Mouse (Mus musculus): ENCODE data around the gene Cnn2. TPM values are rescaled to one million over a fixed set of nuclear protein-coding genes. Genes with fewer than 3 reads are reported as not detected.
A peak's percentile ranks its signal among the peaks of the same experiment; 100 is the strongest.

Cnn2 gene
- total RNA-seq, 2 experiments from 2014 or later, result 6.0 to 8.2 TPM

- DNase-seq (ENCODE audit: low spot score in 2 of 2), result no peak
- intact Hi-C loops (cut with DNase I), result no loop called here
Observed at GRCm38 (mm10) chr10:80014484-80015290, 26.3 kb downstream of the Cnn2 start.

DNA sequence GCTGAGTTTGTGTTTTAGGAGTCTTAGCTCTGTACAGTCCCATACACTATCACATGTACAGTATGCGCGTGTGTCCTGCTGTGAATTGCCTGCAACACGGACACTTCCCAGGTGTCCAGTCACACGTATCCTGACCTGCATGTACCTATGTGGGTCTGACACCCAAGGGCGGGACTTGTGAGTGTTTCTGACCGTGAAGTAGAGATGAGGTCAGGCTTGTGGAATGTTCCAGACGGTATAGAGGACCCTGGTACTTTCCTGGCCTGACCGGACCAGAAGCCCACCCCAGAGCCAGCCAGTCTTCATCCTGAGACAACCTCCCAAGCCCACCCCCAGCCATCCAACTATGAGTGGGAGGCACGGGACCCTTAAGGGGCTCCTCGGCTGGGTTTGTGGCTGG lies 27.2 kb downstream of the Cnn2 start:
- intact Hi-C loops (cut with DNase I), result no loop called here
- no peak for DNase-seq (ENCODE audit: low spot score in 2 of 2)

DNA sequence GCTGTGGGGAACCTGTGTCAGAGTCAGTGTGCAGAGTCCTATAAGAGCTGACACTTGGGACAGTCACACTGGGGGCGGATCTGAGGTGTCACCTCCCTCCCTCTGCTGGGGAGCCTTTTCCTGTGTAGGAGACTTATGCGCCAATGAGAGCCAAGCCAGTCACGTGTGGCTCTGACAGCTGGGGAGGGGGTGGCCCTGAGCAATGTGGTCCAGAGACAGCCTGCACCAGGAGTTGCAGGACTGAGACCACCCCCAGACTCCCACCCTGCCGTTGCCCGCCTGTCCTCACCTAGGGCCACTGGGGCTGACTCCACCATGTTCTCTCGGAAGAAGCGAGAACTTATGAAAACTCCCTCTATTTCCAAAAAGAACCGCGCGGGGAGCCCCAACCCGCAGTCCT lies 28.1 kb downstream of the Cnn2 start, which contains the start of gene Arhgap45:
Arhgap45 (plus strand) TSS at position 143 of the 400 bp plus-strand sequence.
- peak in 1 of 2 experiments; percentile 52 for DNase-seq (ENCODE audit: low spot score in 2 of 2)
- intact Hi-C loops (cut with DNase I), result no loop called here

- intact Hi-C loops (cut with DNase I), result no loop called here
- no peak for DNase-seq (ENCODE audit: low spot score in 2 of 2)
Observed at GRCm38 (mm10) chr10:80016931-80017330, 28.5 kb downstream of the Cnn2 start.

GRCm38 (mm10) chr10:80017361-80017760 lies 29.0 kb downstream of the Cnn2 start:
- DNase-seq (ENCODE audit: low spot score in 2 of 2), result peak in 1 of 2 experiments; percentile 42
- intact Hi-C loops (cut with DNase I), result no loop called here

- intact Hi-C loops (cut with DNase I), result no loop called here
- DNase-seq (ENCODE audit: low spot score in 2 of 2), result no peak
Observed at GRCm38 (mm10) chr10:80017771-80018170, 29.4 kb downstream of the Cnn2 start.

DNA sequence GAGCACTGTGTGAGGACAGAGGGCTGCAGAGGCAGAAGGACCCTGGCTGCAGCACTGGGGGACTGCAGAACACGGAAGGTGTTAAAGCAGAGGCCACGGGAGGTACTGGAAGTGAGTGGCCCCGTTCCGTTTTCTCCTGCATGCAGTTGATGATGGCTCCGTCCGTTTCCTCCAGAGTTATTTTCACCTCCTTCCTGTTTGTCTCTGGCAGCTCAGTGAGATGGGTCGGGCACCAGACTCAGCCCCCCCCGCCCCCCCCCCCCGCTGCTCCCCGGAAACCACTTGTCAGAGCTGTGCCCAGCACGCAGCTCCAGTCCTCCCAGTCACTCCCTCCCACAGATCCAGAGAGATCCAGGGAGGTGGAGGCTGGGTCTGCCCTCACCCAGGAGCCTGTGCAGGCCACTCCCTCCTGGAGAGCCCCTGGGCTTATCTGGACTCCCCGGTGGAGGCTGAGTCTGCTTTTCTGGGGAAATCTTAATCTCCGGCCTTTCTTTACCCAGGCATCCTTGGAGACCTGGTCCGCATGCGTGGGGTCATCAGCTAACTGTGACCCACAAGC lies 30.4 kb downstream of the Cnn2 start:
- DNase-seq (ENCODE audit: low spot score in 2 of 2), result peak in 1 of 2 experiments; percentile 26

GRCm38 (mm10) chr10:80019471-80020131 lies 31.2 kb downstream of the Cnn2 start:
- no peak for DNase-seq (ENCODE audit: low spot score in 2 of 2)
- intact Hi-C loops (cut with DNase I), result no loop called here

More for the DNA sequence above, 30.4 kb downstream of the Cnn2 start:
- intact Hi-C loops (cut with DNase I), result no loop called here

GRCm38 (mm10) chr10:80020191-80020590 lies 31.8 kb downstream of the Cnn2 start:
- DNase-seq (ENCODE audit: low spot score in 2 of 2), result no peak
- intact Hi-C loops (cut with DNase I), result no loop called here

- DNase-seq (ENCODE audit: low spot score in 2 of 2), result no peak
- intact Hi-C loops (cut with DNase I), result no loop called here
Observed at GRCm38 (mm10) chr10:80020603-80021319, 32.4 kb downstream of the Cnn2 start.

DNA sequence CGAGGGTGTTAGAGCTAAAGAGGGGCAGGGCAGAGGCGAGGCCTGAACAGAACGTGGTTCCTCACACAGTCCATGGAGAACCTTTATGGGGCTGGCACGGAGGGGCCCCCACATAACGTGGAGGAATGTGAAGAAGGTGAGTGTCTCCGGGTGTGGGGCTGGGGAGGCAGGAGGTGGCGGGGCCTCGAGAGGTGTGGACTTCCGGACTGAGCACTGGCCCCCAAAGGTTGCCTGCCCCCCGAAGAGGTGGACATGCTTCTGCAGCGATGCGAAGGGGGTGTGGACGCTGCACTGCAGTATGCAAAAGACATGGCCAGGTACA lies 32.9 kb downstream of the Cnn2 start:
- intact Hi-C loops (cut with DNase I), result no loop called here
- DNase-seq (ENCODE audit: low spot score in 2 of 2), result no peak

DNA sequence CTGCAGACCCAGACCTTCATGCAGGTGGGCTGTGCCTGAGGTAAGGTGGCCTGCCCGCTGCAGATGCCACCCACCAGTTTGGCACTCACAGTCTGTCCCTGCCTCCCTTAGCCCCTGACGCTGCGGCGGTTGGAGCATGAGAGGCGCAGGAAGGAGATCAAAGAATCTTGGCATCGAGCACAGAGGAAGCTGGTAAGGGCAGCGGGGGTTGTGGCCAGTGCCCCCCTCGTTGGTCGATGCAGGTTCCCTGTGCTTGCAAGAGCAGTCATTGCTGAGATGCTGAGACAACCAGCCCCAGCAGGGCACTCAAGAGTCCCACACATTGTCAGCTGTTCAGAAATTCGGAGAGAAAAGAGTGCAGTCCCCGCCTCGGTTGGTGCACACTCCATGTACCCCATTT lies 33.8 kb downstream of the Cnn2 start:
- no peak for DNase-seq (ENCODE audit: low spot score in 2 of 2)
- intact Hi-C loops (cut with DNase I), result no loop called here

- intact Hi-C loops (cut with DNase I), result no loop called here
- no peak for DNase-seq (ENCODE audit: low spot score in 2 of 2)
Observed at GRCm38 (mm10) chr10:80022806-80023205, 34.4 kb downstream of the Cnn2 start.

GRCm38 (mm10) chr10:80023758-80024157 lies 35.4 kb downstream of the Cnn2 start:
- intact Hi-C loops (cut with DNase I), result no loop called here
- no peak for DNase-seq (ENCODE audit: low spot score in 2 of 2)

DNA sequence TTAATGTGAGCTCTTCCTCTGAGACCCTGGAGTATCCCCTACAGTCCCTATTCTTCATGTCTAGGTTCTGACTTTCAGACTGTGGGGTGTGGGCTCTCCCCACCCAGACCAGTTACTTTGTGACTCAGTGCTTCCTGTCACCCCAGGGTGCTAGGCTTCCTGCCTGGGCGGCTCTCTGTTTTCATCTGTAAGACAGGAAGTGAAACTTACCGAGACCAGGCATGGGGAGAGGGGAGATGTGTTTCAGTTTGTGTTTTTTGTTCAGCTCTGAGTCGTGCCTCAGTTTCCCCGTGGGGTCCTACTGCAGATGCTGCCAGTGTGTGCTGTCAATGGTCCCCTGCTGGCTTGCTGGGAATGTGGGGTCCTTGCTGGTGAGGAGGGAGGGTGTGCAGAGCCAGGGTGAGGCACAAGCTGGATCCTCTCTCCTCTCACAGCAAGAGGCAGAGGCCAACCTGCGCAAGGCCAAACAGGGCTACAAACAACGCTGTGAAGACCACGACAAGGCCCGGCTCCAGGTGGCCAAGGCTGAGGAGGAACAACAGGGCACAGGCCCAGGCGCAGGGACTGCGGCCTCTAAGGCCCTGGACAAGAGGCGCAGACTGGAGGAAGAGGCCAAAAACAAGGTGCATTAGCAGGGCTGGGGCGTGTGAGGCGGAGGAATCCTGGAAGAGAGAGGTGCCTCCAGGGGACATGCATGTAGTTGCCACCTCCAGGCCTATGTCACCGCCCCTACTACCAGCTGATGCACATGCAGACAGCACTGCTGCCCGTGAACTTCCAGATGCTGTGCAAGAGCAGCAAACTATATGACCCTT lies 36.1 kb downstream of the Cnn2 start:
- intact Hi-C loops (cut with DNase I), result no loop called here
- no peak for DNase-seq (ENCODE audit: low spot score in 2 of 2)

GRCm38 (mm10) chr10:80025044-80025347 lies 36.6 kb downstream of the Cnn2 start:
- intact Hi-C loops (cut with DNase I), result no loop called here

DNA sequence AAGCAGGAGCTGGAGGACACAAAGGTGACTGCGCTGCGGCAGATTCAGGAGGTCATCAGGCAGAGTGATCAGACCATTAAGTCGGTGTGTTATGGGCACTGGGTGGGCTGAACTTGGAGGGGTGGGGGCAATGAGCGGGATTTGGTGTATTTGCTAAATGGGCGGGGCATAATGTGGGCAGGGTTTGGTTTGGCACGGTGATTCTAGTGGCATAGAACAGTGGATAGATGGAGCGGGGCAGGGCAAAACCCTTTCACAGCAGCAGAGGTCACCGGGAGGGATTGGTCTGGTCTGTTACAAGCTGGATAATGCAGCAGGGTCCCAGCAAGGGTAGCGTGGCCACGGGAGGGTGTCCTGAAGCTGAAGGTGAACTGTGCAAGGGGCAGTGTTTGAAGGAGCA lies 37.1 kb downstream of the Cnn2 start:
- intact Hi-C loops (cut with DNase I), result no loop called here

More at GRCm38 (mm10) chr10:80025044-80025347, 36.6 kb downstream of the Cnn2 start:
- no peak for DNase-seq (ENCODE audit: low spot score in 2 of 2)

GRCm38 (mm10) chr10:80025889-80026288 lies 37.5 kb downstream of the Cnn2 start:
- intact Hi-C loops (cut with DNase I), result no loop called here
- no peak for DNase-seq (ENCODE audit: low spot score in 2 of 2)

More for the DNA sequence above, 37.1 kb downstream of the Cnn2 start:
- no peak for DNase-seq (ENCODE audit: low spot score in 2 of 2)

- intact Hi-C loops (cut with DNase I), result no loop called here
- no peak for DNase-seq (ENCODE audit: low spot score in 2 of 2)
Observed at GRCm38 (mm10) chr10:80027681-80028520, 39.5 kb downstream of the Cnn2 start.

Data from left cerebral cortex, postnatal 25 days (tissue).